Mouse (Mus musculus) olfactory bulb, adult 2 months (tissue): ENCODE measurements around the gene Ddah1.

Experiments used
- CTCF ChIP-seq: fragments of 200-500 bp; IDR thresholded peaks from 2 replicates; pipeline ENCODE4 v1.5.1; 2012; ENCODE audit warnings: low read depth, mild to moderate bottlenecking, low read length, moderate library complexity; ENCODE audit not compliant: insufficient read depth
- POLR2A ChIP-seq: fragments of 200-500 bp; IDR thresholded peaks from 2 replicates; pipeline ENCODE4 v1.6.1; 2012; ENCODE audit warnings: mild to moderate bottlenecking, low read depth, low read length, moderate library complexity; ENCODE audit not compliant: insufficient read depth

- TF ChIP-seq CTCF (peak; percentile 30; the same call in 1 of the 2 replicates), POLR2A (no peak)
These were observed 146.6 kb downstream of the Ddah1 start for GRCm38 (mm10) chr3:145904850-145905776.
